ENCODE assay signal across 8 mouse cellular contexts in genomic region chr11:57548618-57549550, GRCm38 (mm10). TPM values are rescaled to one million over a fixed set of nuclear protein-coding genes. Genes with fewer than 3 reads are reported as not detected.
DNase-seq lines count a peak whose midpoint lies in the region; ATAC-seq and TF ChIP-seq lines count a peak whose summit lies in the region.

No protein-coding gene starts in this region.

- no peak overlapping the region for H3K4me3 ChIP-seq in left cerebral cortex, adult 2 months

- TF ChIP-seq CTCF in left cerebral cortex, adult 2 months (IDR thresholded peaks at IDR 0.05) = no peak; the same call in none of the 2 replicates

- intact Hi-C loops in left cerebral cortex, adult 2 months (cut with DNase I) = loop anchor here (1.0 to 5.0 kb wide), 4 partner anchors 78 to 383 kb away; no protein-coding TSS in a partner anchor

- peak; percentile 89 for ATAC-seq in common myeloid progenitor, adult 5-6 weeks (replicated peaks; ENCODE audit: low read depth, poor library complexity, severe bottlenecking)
- peak; percentile 96 for ATAC-seq in megakaryocyte progenitor cell, adult 5-6 weeks (replicated peaks; ENCODE audit: poor library complexity)

- peak; percentile 63 for DNase-seq in T-cell, adult 2 months (ENCODE audit: low spot score)
- peak; percentile 59 to 63 for DNase-seq in gastrocnemius, adult 8-10 months (ENCODE audit: low spot score in 2 of 2)
- DNase-seq in hindlimb bud, embryonic 11.5 days (ENCODE audit: extremely low spot score, low read depth, low spot score) = peak; percentile 88
- peak; percentile 78 to 79 for DNase-seq in left cerebral cortex, adult 2 months (ENCODE audit: extremely low spot score in 1 of 2, low spot score in 2 of 2)
- DNase-seq in right cerebral cortex, postnatal 10 days (ENCODE audit: low spot score in 2 of 2) = peak; percentile 84 to 87
- peak; percentile 81 for DNase-seq in urinary bladder, postnatal 14 days (ENCODE audit: low spot score)

- no peak overlapping the region for H3K27ac ChIP-seq in left cerebral cortex, adult 2 months

RNA-seq across cellular contexts. Expression of gene Mfap3, which starts 30.4 kb away (rescaled TPM):
- total RNA-seq in common myeloid progenitor, adult 5-6 weeks (2017) = 22.5 and 27.5 TPM in 2 replicates
- total RNA-seq in gastrocnemius, adult 8-10 months (2022) = 10 to 100 TPM in 1 of 4 experiments, 1 to 10 TPM in 3; 6.1 to 11.0 (median 8.3) TPM
- 10 to 100 TPM; 20.4 to 24.9 TPM for total RNA-seq in left cerebral cortex, adult 2 months (2021)
- 24.0 and 25.7 TPM in 2 replicates for total RNA-seq in megakaryocyte progenitor cell, adult 5-6 weeks (2015)
- 24.0 and 26.7 TPM in 2 replicates for total RNA-seq in megakaryocyte progenitor cell, adult 5-6 weeks (2017)

RNA-seq across cellular contexts. Expression of gene Fam114a2, which starts 30.5 kb away (rescaled TPM):
- total RNA-seq in common myeloid progenitor, adult 5-6 weeks (2017) = 32.2 and 43.7 TPM in 2 replicates
- total RNA-seq in gastrocnemius, adult 8-10 months (2022) = 10 to 100 TPM; 46.4 to 56.4 (median 54.1) TPM
- total RNA-seq in left cerebral cortex, adult 2 months (2021) = 10 to 100 TPM; 30.2 to 32.0 TPM
- 38.7 and 39.8 TPM in 2 replicates for total RNA-seq in megakaryocyte progenitor cell, adult 5-6 weeks (2015)
- 32.1 and 32.4 TPM in 2 replicates for total RNA-seq in megakaryocyte progenitor cell, adult 5-6 weeks (2017)
